Mouse (Mus musculus) heart, embryonic 16.5 days (tissue): ENCODE data around the gene Hif3a. TPM values are rescaled to one million over a fixed set of nuclear protein-coding genes. Genes with fewer than 3 reads are reported as not detected.

Source experiments
- ATAC-seq: fragments of 200-750 bp; cut with Nextera tagmentation; replicated peaks from 2 replicates; pipeline ENCODE4 v1.8.0; 2017; ENCODE audit warnings: moderate number of reproducible peaks; ENCODE audit not compliant: insufficient read depth, low FRiP score; ENCODE audit errors: extremely low read depth
- H3K27ac ChIP-seq: fragments of 300-500 bp; sonication (generic); 2 replicates; pipeline ENCODE4 v1.5.1; 2014; ENCODE audit warnings: mild to moderate bottlenecking, low read length, control low read depth, moderate library complexity
- H3K27me3 ChIP-seq: fragments of 300-500 bp; sonication (generic); 2 replicates; pipeline ENCODE4 v1.6.1; 2014; ENCODE audit warnings: low read length, mixed read lengths; ENCODE audit not compliant: control insufficient read depth, insufficient read depth
- H3K36me3 ChIP-seq: fragments of 300-500 bp; sonication (generic); 2 replicates; pipeline ENCODE4 v1.6.1; 2014; ENCODE audit not compliant: control insufficient read depth, insufficient read depth
- H3K4me1 ChIP-seq: fragments of 300-500 bp; sonication (generic); 2 replicates; pipeline ENCODE4 v1.6.1; 2014; ENCODE audit warnings: low read length, mixed read lengths; ENCODE audit not compliant: control insufficient read depth, insufficient read depth
- H3K4me2 ChIP-seq: fragments of 300-500 bp; sonication (generic); 2 replicates; pipeline ENCODE4 v1.6.1; 2014; ENCODE audit warnings: low read depth, mild to moderate bottlenecking, control low read depth, low read length
- H3K4me3 ChIP-seq: fragments of 300-500 bp; sonication (generic); 2 replicates; pipeline ENCODE4 v1.5.1; 2014; ENCODE audit warnings: mild to moderate bottlenecking, control low read depth, low read length
- H3K9ac ChIP-seq: fragments of 300-500 bp; sonication (generic); 2 replicates; pipeline ENCODE4 v1.6.1; 2014; ENCODE audit warnings: low read length, control low read depth
- H3K9me3 ChIP-seq: fragments of 300-500 bp; sonication (generic); replicated peaks from 2 replicates; pipeline ENCODE4 v1.6.1; 2016; ENCODE audit warnings: low read length; ENCODE audit not compliant: control insufficient read depth
- WGBS: fragments of 180-500 bp; shearing (Covaris S2); extraction: QIAGEN DNeasy Blood & Tissue Kit; methylation state at CpG from one replicate; pipeline ENCODE4 v1.1.7; 2014; 5-methylcytosine and 5-hydroxymethylcytosine counted together
- polyA plus RNA-seq: library from polyadenylated mRNA; unstranded; fragments of >200 nt; fragmentation: Nextera tagmentation; extraction: Ambion mirVana; gene quantifications from 2 replicates; pipeline ENCODE4 v1.2.1, GENCODE M21; 2015

Hif3a gene
- polyA plus RNA-seq, 1 experiment from 2014 or later: 36.3 TPM

DNA sequence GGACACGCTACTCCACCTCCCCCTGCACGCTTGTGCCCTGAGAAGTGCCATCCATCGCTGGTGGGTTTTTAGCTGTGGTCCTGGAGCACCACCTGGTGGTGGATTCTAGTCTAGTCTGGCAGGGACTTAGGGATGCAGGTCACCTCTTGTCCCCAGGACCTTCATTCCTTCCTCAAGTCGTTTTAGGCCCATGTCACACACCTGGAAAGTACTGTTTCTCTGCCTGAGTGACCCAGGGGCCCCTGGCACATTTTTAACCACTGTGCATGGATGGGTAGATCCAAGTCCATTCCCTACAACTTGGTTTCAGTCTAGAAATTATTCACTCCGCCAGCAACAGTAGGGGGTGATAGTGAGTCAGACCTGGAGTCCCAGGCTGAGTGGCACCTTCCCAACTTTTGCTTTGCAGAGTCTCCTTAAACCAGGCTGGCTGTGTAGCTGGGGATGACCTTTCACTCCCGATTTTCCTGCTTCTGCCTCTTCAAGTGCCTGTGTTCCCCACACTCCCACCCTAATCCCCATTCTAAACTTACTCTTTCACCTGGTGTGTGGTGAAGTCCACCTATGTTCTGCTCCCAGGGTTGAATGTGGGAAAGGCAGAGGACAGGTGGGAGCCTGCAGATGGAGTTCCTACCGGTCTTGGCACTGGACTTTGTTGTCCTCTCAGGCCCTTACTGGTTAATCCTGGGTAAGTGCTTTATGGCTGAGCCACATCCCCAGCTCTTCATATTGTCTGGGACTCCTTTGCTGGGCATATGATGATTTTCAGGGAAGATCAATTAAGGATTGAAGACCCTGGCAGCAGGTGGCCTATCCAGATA, 59.6 kb downstream of the Hif3a start:
- Histone ChIP-seq H3K4me2 (no peak overlapping the region), H3K4me1 (peaks cover 15% of the 10 kb centered on the region), H3K27me3 (no peaks in the 10 kb centered on the region), H3K4me3 (no peak overlapping the region), H3K9me3 (no peaks in the 10 kb centered on the region), H3K36me3 (peaks cover 60% of the 10 kb centered on the region), H3K9ac (no peak overlapping the region), H3K27ac (peak overlapping the region; percentile 34; the same call in 1 of the 2 replicates)
- WGBS: 16% methylated on average over 7 of the region's 7 CpGs
- ATAC-seq: peak; percentile 51

- ATAC-seq: no peak
- Histone ChIP-seq H3K9ac (no peak overlapping the region), H3K27ac (peak overlapping the region; percentile 34), H3K36me3 (peaks cover 37% of the 10 kb centered on the region), H3K4me3 (no peak overlapping the region), H3K4me2 (no peak overlapping the region), H3K4me1 (peaks cover 40% of the 10 kb centered on the region), H3K27me3 (no peaks in the 10 kb centered on the region), H3K9me3 (no peaks in the 10 kb centered on the region)
- 23% methylated on average over 4 of the region's 4 CpGs for WGBS
Measured at GRCm38 (mm10) chr7:16999650-17000049, 62.6 kb downstream of the Hif3a start.

DNA sequence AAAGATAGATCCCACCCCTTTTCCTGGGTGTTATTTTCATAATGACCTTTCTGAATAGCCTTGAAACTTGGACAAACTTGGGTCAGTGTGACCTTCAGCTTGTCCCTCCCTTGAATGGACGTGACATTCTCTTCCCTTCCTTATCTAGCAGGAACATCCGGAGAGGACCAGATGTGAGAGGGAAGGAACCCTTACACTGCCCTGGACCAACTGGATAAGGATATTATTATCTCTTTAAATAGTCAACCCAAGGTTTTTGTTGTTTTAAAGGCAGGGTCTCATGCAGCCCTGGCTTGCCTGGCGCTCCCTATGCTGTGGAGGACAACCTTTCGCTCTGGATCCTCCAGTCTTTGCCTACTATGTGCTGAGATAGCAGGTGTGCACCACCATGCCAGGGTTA, 63.0 kb downstream of the Hif3a start:
- peak overlapping the region; percentile 34 for H3K27ac ChIP-seq
- H3K36me3 ChIP-seq: peaks cover 36% of the 10 kb centered on the region
- no peak overlapping the region for H3K4me3 ChIP-seq
- H3K9me3 ChIP-seq: no peaks in the 10 kb centered on the region
- no peaks in the 10 kb centered on the region for H3K27me3 ChIP-seq
- peaks cover 40% of the 10 kb centered on the region for H3K4me1 ChIP-seq
- WGBS: 49% methylated on average over 4 of the region's 4 CpGs
- H3K4me2 ChIP-seq: no peak overlapping the region
- no peak overlapping the region for H3K9ac ChIP-seq
- no peak; the same call in 1 of the 2 replicates for ATAC-seq

GRCm38 (mm10) chr7:16995345-16995744, 66.9 kb downstream of the Hif3a start:
- H3K4me1 ChIP-seq: peaks cover 63% of the 10 kb centered on the region
- no peaks in the 10 kb centered on the region for H3K9me3 ChIP-seq
- peak overlapping the region; percentile 90 for H3K4me2 ChIP-seq
- peak overlapping the region; percentile 94 for H3K27ac ChIP-seq
- peak overlapping the region; percentile 78 for H3K4me3 ChIP-seq
- H3K27me3 ChIP-seq: no peaks in the 10 kb centered on the region
- no peak for ATAC-seq
- 75% methylated on average over 4 of the region's 4 CpGs for WGBS
- peaks cover 25% of the 10 kb centered on the region for H3K36me3 ChIP-seq
- peak overlapping the region; percentile 87 for H3K9ac ChIP-seq

GRCm38 (mm10) chr7:16994400-16994799, 67.8 kb downstream of the Hif3a start:
- 4% methylated on average over 20 of the region's 20 CpGs for WGBS
- Histone ChIP-seq H3K4me3 (peak overlapping the region; percentile 78), H3K27ac (peak overlapping the region; percentile 94), H3K4me1 (peaks cover 66% of the 10 kb centered on the region), H3K9ac (peak overlapping the region; percentile 87), H3K4me2 (peak overlapping the region; percentile 90), H3K36me3 (peaks cover 19% of the 10 kb centered on the region), H3K27me3 (no peaks in the 10 kb centered on the region), H3K9me3 (no peaks in the 10 kb centered on the region)
- no peak for ATAC-seq

DNA sequence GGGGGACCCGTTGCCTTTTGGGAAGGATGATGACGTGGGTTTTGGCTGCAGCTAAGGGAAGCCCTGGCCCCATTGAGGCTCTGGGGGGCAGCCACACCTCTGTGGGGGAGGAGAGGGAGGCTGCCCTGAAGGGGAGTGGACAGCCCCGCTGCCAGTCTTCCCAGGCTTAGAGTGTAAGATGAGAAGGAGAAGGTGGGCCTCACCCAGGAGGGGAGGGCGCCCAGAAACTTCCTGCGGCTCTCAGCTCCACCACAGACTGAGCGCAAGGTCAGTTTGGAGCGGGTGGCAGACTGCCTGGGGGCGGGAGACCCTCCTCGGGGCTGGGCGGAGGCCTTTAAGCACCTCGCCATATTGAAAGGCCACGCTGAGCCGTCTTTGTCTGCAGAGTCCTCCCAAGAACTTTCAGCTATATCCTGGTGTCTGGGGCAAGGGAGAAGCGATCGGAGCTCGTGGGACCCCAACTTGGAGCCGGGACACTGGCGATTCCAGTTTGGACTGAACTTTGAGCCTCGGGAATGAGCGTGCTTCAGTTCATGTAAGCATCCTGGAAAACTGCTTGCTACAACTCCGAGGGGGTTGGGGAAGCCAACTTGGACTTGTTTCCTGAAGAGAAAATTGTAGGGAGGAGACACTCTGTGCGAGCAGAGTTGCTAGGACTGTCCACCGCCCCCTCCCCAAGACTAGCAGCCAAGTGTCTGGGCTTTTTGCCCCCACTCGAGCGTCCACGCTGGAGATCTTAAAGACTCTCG, 68.4 kb downstream of the Hif3a start:
- Histone ChIP-seq H3K27me3 (no peaks in the 10 kb centered on the region), H3K36me3 (peaks cover 16% of the 10 kb centered on the region), H3K9me3 (no peaks in the 10 kb centered on the region), H3K4me2 (peak overlapping the region; percentile 90), H3K4me3 (peak overlapping the region; percentile 78), H3K4me1 (peaks cover 60% of the 10 kb centered on the region), H3K27ac (peak overlapping the region; percentile 94), H3K9ac (peak overlapping the region; percentile 87)
- peak; percentile 94 for ATAC-seq
- WGBS: under 1% methylated on average over 27 of the region's 27 CpGs

- no peaks in the 10 kb centered on the region for H3K9me3 ChIP-seq
- H3K27me3 ChIP-seq: no peaks in the 10 kb centered on the region
- 92% methylated on average over 5 of the region's 5 CpGs for WGBS
- H3K4me3 ChIP-seq: peak within 1 kb of the TSS; percentile 78
- peak within 1 kb of the TSS; percentile 46 for H3K9ac ChIP-seq
- peak within 1 kb of the TSS; percentile 90 for H3K4me2 ChIP-seq
- no peak for ATAC-seq
- H3K36me3 ChIP-seq: peaks cover 3% of the 10 kb centered on the region
- peak within 1 kb of the TSS; percentile 94 for H3K27ac ChIP-seq
- peaks cover 62% of the 10 kb centered on the region for H3K4me1 ChIP-seq
Measured at GRCm38 (mm10) chr7:16992451-16992807, 69.8 kb downstream of the Hif3a start, which contains the start of gene Ccdc8. TSS of gene Ccdc8 (plus strand) at chr7:16992708.

DNA sequence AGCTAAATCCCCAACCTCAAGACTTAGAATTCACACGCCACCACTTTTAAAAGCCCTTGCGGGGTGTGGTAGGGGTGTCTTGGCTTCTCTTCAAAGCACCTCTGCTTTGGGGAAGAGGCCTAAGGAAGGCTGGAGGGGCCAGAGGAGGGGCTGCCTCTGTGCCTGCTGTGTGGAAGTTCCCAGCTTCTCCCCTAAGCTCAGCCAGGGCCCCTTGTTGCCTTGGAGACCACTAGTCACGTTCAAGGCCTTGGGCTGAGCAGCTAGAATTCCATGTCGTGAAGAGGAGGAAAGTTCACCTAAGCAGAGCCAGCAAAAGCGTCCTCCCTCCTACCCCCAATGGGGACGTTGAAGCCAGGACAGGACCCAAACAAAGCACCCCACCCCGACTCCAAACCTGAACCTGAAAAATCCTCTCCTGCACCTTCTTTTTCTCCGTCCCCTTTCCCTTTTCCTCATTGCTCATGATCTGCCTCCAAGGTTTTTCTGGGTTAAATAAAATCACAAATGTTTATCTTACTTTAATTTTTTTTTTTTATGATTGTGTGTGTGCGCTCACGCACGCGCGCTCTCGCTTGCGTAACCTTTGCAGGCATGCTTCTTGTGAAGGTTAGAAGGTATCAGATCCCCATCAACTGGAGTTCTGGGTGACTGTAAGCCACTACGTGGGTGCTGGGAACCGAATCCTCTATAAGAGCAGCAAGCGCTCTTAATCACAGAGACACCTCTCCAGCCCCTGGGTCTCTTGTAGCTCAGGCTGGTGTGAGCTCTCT, 70.4 kb downstream of the Hif3a start:
- WGBS: 51% methylated on average over 18 of the region's 18 CpGs
- peak overlapping the region; percentile 37; the same call in 1 of the 2 replicates for H3K4me2 ChIP-seq
- peak overlapping the region; percentile 89 for H3K27ac ChIP-seq
- peak overlapping the region; percentile 46 for H3K9ac ChIP-seq
- no peaks in the 10 kb centered on the region for H3K9me3 ChIP-seq
- H3K4me1 ChIP-seq: peaks cover 58% of the 10 kb centered on the region
- H3K4me3 ChIP-seq: no peak overlapping the region
- H3K27me3 ChIP-seq: no peaks in the 10 kb centered on the region
- peak; percentile 28; the same call in 1 of the 2 replicates for ATAC-seq
- no peaks in the 10 kb centered on the region for H3K36me3 ChIP-seq
